Mouse (Mus musculus): ENCODE results near the gene Capg. TPM values are rescaled to one million over a fixed set of nuclear protein-coding genes. Genes with fewer than 3 reads are reported as not detected.

Gene Capg
- polyA plus RNA-seq, 1 experiment from 2014 or later, result 4.9 TPM

DNA sequence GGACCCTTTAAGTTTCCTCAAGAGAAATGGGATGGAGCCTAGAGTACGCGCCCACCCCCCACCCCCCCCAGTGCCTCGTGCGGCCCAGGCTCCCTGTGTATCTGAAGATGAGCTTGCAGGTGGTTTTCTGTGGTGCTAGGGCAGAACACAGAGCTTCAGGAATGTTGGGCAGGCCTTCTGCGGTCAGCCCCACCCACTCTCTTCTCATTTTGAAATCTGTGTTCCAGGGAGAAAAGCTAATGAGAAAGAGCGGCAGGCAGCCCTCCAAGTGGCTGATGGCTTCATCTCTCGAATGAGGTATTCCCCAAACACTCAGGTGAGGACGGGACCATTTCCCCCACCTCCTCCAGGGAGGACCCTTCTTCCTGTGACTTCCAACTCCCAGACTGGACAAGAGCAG lies 16.6 kb downstream of the Capg start:
- no peak overlapping the region for H3K4me2 ChIP-seq (ENCODE audit: low read length)
- H3K9me3 ChIP-seq (ENCODE audit: control insufficient read depth, low read length), result no peaks in the 10 kb centered on the region
- H3K4me1 ChIP-seq (replicated peaks; ENCODE audit: control insufficient read depth, insufficient read depth, low read length), result peaks cover 5% of the 10 kb centered on the region; the same call in 1 of the 2 replicates
- WGBS, result 65% methylated on average over 8 of the region's 8 CpGs
- no peak overlapping the region for H3K9ac ChIP-seq (replicated peaks; ENCODE audit: low read depth, low read length)
- H3K27me3 ChIP-seq (replicated peaks; ENCODE audit: control insufficient read depth, insufficient read depth, low read length), result no peaks in the 10 kb centered on the region
- H3K27ac ChIP-seq (ENCODE audit: low read length), result no peak overlapping the region
- H3K4me3 ChIP-seq (replicated peaks; ENCODE audit: low read length), result no peak overlapping the region
- H3K36me3 ChIP-seq (ENCODE audit: control insufficient read depth, insufficient read depth), result no peaks in the 10 kb centered on the region
- no peak for ATAC-seq

DNA sequence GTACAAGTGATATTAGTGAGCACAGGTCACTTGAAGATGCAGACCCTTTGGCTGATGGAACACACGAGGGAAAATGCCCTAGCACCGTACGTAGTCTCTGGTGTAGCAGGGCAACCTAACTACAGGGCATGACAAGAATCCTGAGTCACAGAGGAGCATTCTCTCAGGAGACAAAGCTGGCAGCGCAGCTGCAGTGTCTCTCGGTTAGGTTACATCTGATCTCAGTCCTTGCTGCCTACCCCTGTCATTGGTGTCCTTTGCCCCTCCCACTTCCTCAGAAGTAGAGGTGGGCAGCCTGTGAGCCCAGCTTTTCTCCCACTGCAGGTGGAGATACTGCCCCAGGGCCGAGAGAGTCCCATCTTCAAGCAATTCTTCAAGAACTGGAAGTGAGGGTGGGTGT lies 18.3 kb downstream of the Capg start:
- H3K27me3 ChIP-seq (replicated peaks; ENCODE audit: control insufficient read depth, insufficient read depth, low read length), result no peaks in the 10 kb centered on the region
- ATAC-seq, result no peak
- peaks cover 5% of the 10 kb centered on the region; the same call in 1 of the 2 replicates for H3K4me1 ChIP-seq (replicated peaks; ENCODE audit: control insufficient read depth, insufficient read depth, low read length)
- H3K4me3 ChIP-seq (replicated peaks; ENCODE audit: low read length), result no peak overlapping the region
- no peaks in the 10 kb centered on the region for H3K9me3 ChIP-seq (ENCODE audit: control insufficient read depth, low read length)
- no peaks in the 10 kb centered on the region for H3K36me3 ChIP-seq (ENCODE audit: control insufficient read depth, insufficient read depth)
- 53% methylated on average over 6 of the region's 6 CpGs for WGBS
- no peak overlapping the region for H3K9ac ChIP-seq (replicated peaks; ENCODE audit: low read depth, low read length)
- H3K4me2 ChIP-seq (ENCODE audit: low read length), result no peak overlapping the region
- no peak overlapping the region for H3K27ac ChIP-seq (ENCODE audit: low read length)

DNA sequence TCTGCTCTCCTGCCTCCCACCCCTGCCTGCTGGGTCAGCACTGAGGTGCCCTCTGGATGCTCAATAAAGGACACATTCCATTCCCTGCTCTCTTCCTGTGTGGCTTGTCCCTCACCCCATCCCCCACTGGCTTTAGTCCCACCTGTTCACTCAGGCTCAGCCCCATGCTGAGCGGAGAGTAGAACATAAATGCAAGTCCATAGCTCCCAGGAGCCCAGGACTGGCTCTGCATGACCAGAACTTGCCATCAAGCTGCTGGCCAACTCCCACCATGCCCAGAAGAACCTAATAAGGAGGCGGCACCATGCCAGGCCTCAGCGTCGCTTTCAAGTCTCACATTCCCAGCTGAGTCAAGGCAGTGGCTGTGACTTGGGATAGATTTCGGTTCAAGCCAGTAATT lies 18.7 kb downstream of the Capg start:
- WGBS, result 69% methylated on average over 5 of the region's 5 CpGs
- Histone ChIP-seq H3K36me3 (ENCODE audit: control insufficient read depth, insufficient read depth) (no peaks in the 10 kb centered on the region), H3K27me3 (replicated peaks; ENCODE audit: control insufficient read depth, insufficient read depth, low read length) (no peaks in the 10 kb centered on the region), H3K9ac (replicated peaks; ENCODE audit: low read depth, low read length) (no peak overlapping the region), H3K27ac (ENCODE audit: low read length) (no peak overlapping the region), H3K4me2 (ENCODE audit: low read length) (no peak overlapping the region), H3K4me3 (replicated peaks; ENCODE audit: low read length) (no peak overlapping the region), H3K9me3 (ENCODE audit: control insufficient read depth, low read length) (no peaks in the 10 kb centered on the region), H3K4me1 (replicated peaks; ENCODE audit: control insufficient read depth, insufficient read depth, low read length) (peaks cover 5% of the 10 kb centered on the region; the same call in 1 of the 2 replicates)
- no peak for ATAC-seq

DNA sequence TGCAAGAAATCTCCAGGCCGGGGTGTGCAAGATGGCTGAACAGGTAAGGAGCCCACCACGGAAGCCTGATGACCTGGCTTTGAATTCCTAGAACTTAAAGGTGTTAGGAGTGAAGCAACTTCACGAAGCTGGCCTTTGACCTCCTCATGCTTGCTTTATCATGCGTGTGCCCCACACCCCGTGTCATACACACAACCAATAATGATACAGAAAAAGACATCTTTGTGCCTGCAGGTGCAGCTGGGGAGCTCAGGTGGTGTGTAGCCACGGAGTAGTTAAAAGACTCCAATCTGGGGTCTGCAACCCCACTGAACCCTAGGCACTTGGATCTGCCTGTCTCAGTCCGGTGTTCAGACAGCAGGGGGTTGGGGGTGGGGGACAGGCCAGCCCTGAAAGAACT lies 21.3 kb downstream of the Capg start:
- WGBS, result 64% methylated on average over 7 of the region's 7 CpGs
- Histone ChIP-seq H3K36me3 (ENCODE audit: control insufficient read depth, insufficient read depth) (no peaks in the 10 kb centered on the region), H3K27ac (ENCODE audit: low read length) (no peak overlapping the region; the same call in 1 of the 2 replicates), H3K27me3 (replicated peaks; ENCODE audit: control insufficient read depth, insufficient read depth, low read length) (no peaks in the 10 kb centered on the region), H3K4me3 (replicated peaks; ENCODE audit: low read length) (no peak overlapping the region), H3K4me1 (replicated peaks; ENCODE audit: control insufficient read depth, insufficient read depth, low read length) (peaks cover 2% of the 10 kb centered on the region; the same call in 1 of the 2 replicates), H3K9ac (replicated peaks; ENCODE audit: low read depth, low read length) (no peak overlapping the region; the same call in 1 of the 2 replicates), H3K9me3 (ENCODE audit: control insufficient read depth, low read length) (no peaks in the 10 kb centered on the region), H3K4me2 (ENCODE audit: low read length) (no peak overlapping the region)
- ATAC-seq, result peak; percentile 9; the same call in 1 of the 2 replicates

DNA sequence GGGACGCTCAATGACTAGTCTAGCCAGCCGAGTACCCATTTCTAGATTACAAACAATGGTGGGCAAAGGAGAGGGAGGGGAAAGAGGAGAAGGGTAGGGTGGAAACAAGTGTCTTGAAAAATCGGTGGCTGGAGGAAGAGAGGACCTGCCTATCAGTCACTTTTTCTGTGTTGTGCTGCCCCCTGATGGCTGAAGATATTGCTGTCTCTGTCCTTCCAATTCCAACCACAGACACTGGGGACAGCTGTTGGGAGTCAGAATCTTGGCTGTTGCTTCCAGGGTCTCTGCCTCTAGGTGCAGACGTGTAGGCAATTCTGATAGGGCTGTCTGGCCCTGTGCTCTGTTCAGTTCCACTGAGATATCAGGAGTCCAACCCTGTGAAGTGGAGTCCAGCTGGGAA lies 21.9 kb downstream of the Capg start:
- Histone ChIP-seq H3K4me1 (replicated peaks; ENCODE audit: control insufficient read depth, insufficient read depth, low read length) (peaks cover 2% of the 10 kb centered on the region; the same call in 1 of the 2 replicates), H3K27ac (ENCODE audit: low read length) (no peak overlapping the region), H3K27me3 (replicated peaks; ENCODE audit: control insufficient read depth, insufficient read depth, low read length) (no peaks in the 10 kb centered on the region), H3K4me2 (ENCODE audit: low read length) (no peak overlapping the region), H3K4me3 (replicated peaks; ENCODE audit: low read length) (no peak overlapping the region), H3K36me3 (ENCODE audit: control insufficient read depth, insufficient read depth) (no peaks in the 10 kb centered on the region), H3K9me3 (ENCODE audit: control insufficient read depth, low read length) (no peaks in the 10 kb centered on the region), H3K9ac (replicated peaks; ENCODE audit: low read depth, low read length) (no peak overlapping the region; the same call in 1 of the 2 replicates)
- ATAC-seq, result peak; percentile 93
- WGBS, result 4% methylated on average over 4 of the region's 4 CpGs

DNA sequence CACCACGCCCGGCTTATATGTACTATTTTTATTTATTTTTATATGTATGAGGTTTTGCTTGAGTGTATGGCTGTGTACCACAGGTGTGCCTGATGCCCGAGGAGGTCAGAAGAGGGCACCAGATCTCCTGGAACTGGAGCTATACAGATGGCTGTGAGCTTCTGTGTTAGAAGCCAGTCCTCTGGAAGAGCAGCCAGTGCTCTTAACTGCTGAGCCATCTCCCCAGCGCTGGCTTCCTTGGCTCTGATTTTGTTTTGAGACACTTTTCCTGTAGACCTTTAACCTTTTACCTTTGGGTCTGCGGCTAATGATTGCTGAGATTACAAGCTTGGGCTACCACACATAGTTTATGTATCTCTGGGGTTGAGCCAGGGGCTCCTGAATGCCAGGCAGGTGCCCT lies 23.3 kb downstream of the Capg start:
- H3K9me3 ChIP-seq (ENCODE audit: control insufficient read depth, low read length), result no peaks in the 10 kb centered on the region
- H3K4me3 ChIP-seq (replicated peaks; ENCODE audit: low read length), result no peak overlapping the region
- peaks cover 2% of the 10 kb centered on the region; the same call in 1 of the 2 replicates for H3K4me1 ChIP-seq (replicated peaks; ENCODE audit: control insufficient read depth, insufficient read depth, low read length)
- WGBS, result 90% methylated on average over 5 of the region's 5 CpGs
- no peak overlapping the region for H3K4me2 ChIP-seq (ENCODE audit: low read length)
- no peak overlapping the region for H3K27ac ChIP-seq (ENCODE audit: low read length)
- H3K9ac ChIP-seq (replicated peaks; ENCODE audit: low read depth, low read length), result no peak overlapping the region
- no peaks in the 10 kb centered on the region for H3K27me3 ChIP-seq (replicated peaks; ENCODE audit: control insufficient read depth, insufficient read depth, low read length)
- no peaks in the 10 kb centered on the region for H3K36me3 ChIP-seq (ENCODE audit: control insufficient read depth, insufficient read depth)
- no peak for ATAC-seq

DNA sequence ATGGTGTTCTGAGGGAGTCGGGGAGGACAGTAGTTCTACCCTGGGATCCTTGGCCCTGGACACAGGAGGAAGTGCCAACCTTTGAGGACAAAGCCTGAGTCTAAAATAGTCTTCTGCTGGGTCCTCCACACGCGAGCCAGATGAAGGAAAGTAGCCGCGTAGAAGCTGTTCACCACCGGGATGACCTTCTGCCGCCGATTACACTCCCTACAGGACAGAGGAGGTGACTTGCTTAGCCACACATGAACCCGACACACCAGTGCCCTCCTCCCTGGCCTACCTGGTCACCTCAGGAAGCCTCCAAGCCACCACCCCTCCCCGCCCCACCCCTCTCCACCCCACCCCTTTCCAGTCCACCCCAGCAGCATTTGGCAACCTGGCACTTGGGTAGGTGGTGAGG lies 24.5 kb downstream of the Capg start:
- Histone ChIP-seq H3K27ac (ENCODE audit: low read length) (no peak overlapping the region), H3K4me2 (ENCODE audit: low read length) (no peak overlapping the region), H3K4me3 (replicated peaks; ENCODE audit: low read length) (no peak overlapping the region), H3K27me3 (replicated peaks; ENCODE audit: control insufficient read depth, insufficient read depth, low read length) (no peaks in the 10 kb centered on the region), H3K9me3 (ENCODE audit: control insufficient read depth, low read length) (no peaks in the 10 kb centered on the region), H3K4me1 (replicated peaks; ENCODE audit: control insufficient read depth, insufficient read depth, low read length) (peaks cover 2% of the 10 kb centered on the region; the same call in 1 of the 2 replicates), H3K36me3 (ENCODE audit: control insufficient read depth, insufficient read depth) (no peaks in the 10 kb centered on the region), H3K9ac (replicated peaks; ENCODE audit: low read depth, low read length) (no peak overlapping the region)
- ATAC-seq, result no peak
- 92% methylated on average over 9 of the region's 10 CpGs for WGBS

DNA sequence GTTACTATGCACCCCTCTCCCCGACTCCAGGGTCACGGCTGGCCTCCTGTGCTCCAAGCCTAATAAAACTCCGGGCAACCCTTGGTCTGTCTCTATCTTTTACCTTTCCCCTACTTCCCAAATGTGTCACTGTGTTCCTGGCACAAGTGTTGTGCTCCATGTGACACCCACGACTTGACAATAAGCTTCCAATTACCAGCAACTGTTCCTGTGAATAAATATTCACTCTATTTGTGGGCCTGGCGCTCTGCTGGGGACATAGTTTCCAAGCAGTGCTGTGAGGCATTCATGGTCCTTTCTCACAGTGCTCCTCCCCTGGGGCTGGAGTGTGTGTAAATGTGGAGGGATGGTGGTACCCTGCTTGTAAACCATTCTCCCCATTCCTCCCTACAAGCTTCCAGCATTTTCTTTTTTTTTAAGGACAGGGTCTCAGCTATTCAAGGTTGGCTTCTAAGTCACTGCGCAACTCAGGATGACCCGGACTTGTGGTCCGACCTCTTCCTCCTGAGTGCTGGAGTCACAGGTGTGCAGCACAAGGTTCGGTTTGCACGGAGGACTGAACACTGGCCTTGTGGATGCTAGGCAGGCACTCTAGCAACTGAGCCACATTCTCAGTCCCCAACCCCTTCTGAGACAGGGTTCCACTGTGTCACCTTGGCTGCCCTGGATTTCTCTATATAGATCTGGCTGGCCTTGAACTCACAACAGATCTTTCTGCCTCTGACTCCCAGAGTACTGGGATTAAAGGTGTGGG lies 26.6 kb downstream of the Capg start:
- no peak overlapping the region for H3K4me2 ChIP-seq (ENCODE audit: low read length)
- H3K27me3 ChIP-seq (replicated peaks; ENCODE audit: control insufficient read depth, insufficient read depth, low read length), result no peaks in the 10 kb centered on the region
- no peak overlapping the region for H3K9ac ChIP-seq (replicated peaks; ENCODE audit: low read depth, low read length)
- no peak overlapping the region for H3K27ac ChIP-seq (ENCODE audit: low read length)
- ATAC-seq, result no peak
- H3K4me3 ChIP-seq (replicated peaks; ENCODE audit: low read length), result no peak overlapping the region
- WGBS, result 88% methylated on average over 10 of the region's 10 CpGs
- peaks cover under 1% of the 10 kb centered on the region; the same call in 1 of the 2 replicates for H3K4me1 ChIP-seq (replicated peaks; ENCODE audit: control insufficient read depth, insufficient read depth, low read length)
- H3K36me3 ChIP-seq (ENCODE audit: control insufficient read depth, insufficient read depth), result no peaks in the 10 kb centered on the region
- no peaks in the 10 kb centered on the region for H3K9me3 ChIP-seq (ENCODE audit: control insufficient read depth, low read length)

DNA sequence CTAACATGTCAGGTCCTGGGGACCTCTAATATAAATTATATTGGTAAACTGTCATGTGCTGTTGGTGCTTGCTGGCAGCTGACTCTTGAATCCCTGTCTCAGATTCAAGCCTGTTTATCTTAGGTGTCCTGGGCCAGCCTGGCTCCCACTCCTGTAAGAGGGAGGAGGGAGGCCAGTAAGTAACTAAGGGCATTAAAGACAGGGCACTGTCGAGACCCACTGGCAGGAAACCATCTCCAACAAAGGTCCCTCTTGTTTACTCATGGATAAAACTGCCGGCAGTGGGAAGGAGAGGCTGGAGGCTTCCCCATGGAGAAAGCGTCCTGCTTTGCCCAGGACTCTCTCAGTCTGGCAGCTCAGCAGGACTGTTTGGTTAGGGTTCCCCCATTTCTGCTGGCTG lies 27.6 kb downstream of the Capg start:
- Histone ChIP-seq H3K36me3 (ENCODE audit: control insufficient read depth, insufficient read depth) (no peaks in the 10 kb centered on the region), H3K27ac (ENCODE audit: low read length) (no peak overlapping the region), H3K4me3 (replicated peaks; ENCODE audit: low read length) (no peak overlapping the region), H3K4me1 (replicated peaks; ENCODE audit: control insufficient read depth, insufficient read depth, low read length) (no peaks in the 10 kb centered on the region), H3K9ac (replicated peaks; ENCODE audit: low read depth, low read length) (no peak overlapping the region), H3K27me3 (replicated peaks; ENCODE audit: control insufficient read depth, insufficient read depth, low read length) (no peaks in the 10 kb centered on the region), H3K9me3 (ENCODE audit: control insufficient read depth, low read length) (no peaks in the 10 kb centered on the region), H3K4me2 (ENCODE audit: low read length) (no peak overlapping the region)
- 58% methylated on average over 3 of the region's 3 CpGs for WGBS
- no peak for ATAC-seq
